Mouse (Mus musculus) lung, embryonic 14.5 days (tissue): Measurements from ENCODE around the gene Tia1. TPM values are rescaled to one million over a fixed set of nuclear protein-coding genes. Genes with fewer than 3 reads are reported as not detected.

ENCODE experiments used
- ATAC-seq: fragments of 200-750 bp; cut with Nextera tagmentation; 2 replicates; pipeline ENCODE4 v1.8.0; 2017; ENCODE audit warnings: mild to moderate bottlenecking, moderate TSS enrichment, moderate library complexity; ENCODE audit not compliant: insufficient read depth
- DNase-seq: peaks from one replicate; pipeline ENCODE4 v3.0.0-alpha.2; 2015
- H3K27ac ChIP-seq: fragments of 300-500 bp; sonication (generic); 2 replicates; pipeline ENCODE4 v1.5.1; 2014; ENCODE audit warnings: low read depth, mild to moderate bottlenecking, moderate library complexity
- H3K27me3 ChIP-seq: fragments of 300-500 bp; sonication (generic); 2 replicates; pipeline ENCODE4 v1.6.1; 2014; ENCODE audit warnings: low read length, control low read depth; ENCODE audit not compliant: insufficient read depth
- H3K36me3 ChIP-seq: fragments of 300-500 bp; sonication (generic); 2 replicates; pipeline ENCODE4 v1.6.1; 2014; ENCODE audit warnings: control low read depth; ENCODE audit not compliant: insufficient read depth
- H3K4me1 ChIP-seq: fragments of 300-500 bp; sonication (generic); 2 replicates; pipeline ENCODE4 v1.6.1; 2014; ENCODE audit warnings: antibody characterized with exemption, control low read depth; ENCODE audit not compliant: insufficient read depth
- H3K4me2 ChIP-seq: fragments of 300-500 bp; sonication (generic); 2 replicates; pipeline ENCODE4 v1.6.1; 2014; ENCODE audit warnings: mild to moderate bottlenecking
- H3K4me3 ChIP-seq: fragments of 300-500 bp; sonication (generic); 2 replicates; pipeline ENCODE4 v1.5.1; 2014; ENCODE audit warnings: low read depth, low read length
- H3K9ac ChIP-seq: fragments of 300-500 bp; sonication (generic); 2 replicates; pipeline ENCODE4 v1.6.1; 2014
- H3K9me3 ChIP-seq: fragments of 300-500 bp; sonication (generic); 2 replicates; pipeline ENCODE4 v1.6.1; 2016; ENCODE audit warnings: low read depth, low read length, control low read depth
- CTCF ChIP-seq: IDR thresholded peaks from 2 replicates; pipeline ENCODE4 v1.5.1; 2016; ENCODE audit warnings: antibody characterized with exemption, low read depth
- WGBS: fragments of 180-500 bp; shearing (Covaris S2); extraction: QIAGEN DNeasy Blood & Tissue Kit; methylation state at CpG from one replicate; pipeline ENCODE4 v1.1.7; 2014; 5-methylcytosine and 5-hydroxymethylcytosine counted together
- polyA plus RNA-seq: library from polyadenylated mRNA; unstranded; fragments of >200 nt; fragmentation: Nextera tagmentation; extraction: Ambion mirVana; gene quantifications from 2 replicates; pipeline ENCODE4 v1.2.1, GENCODE M21; 2014

The Tia1 gene
- polyA plus RNA-seq, 1 experiment from 2014 or later = 219 TPM

GRCm38 (mm10) chr6:86402681-86403607 is 1.1 kb upstream of the Tia1 start:
- no peak for ATAC-seq
- peak overlapping the region; percentile 78 for H3K4me3 ChIP-seq
- H3K9me3 ChIP-seq = no peaks in the 10 kb centered on the region
- no peaks in the 10 kb centered on the region for H3K27me3 ChIP-seq
- H3K4me2 ChIP-seq = peak overlapping the region; percentile 76
- peak; percentile 67 for DNase-seq
- no peak for TF ChIP-seq CTCF
- H3K27ac ChIP-seq = no peak overlapping the region; the same call in 1 of the 2 replicates
- H3K36me3 ChIP-seq = peaks cover 10% of the 10 kb centered on the region
- H3K9ac ChIP-seq = peak overlapping the region; percentile 42; the same call in 1 of the 2 replicates
- 32% methylated on average over 12 of the region's 12 CpGs for WGBS
- H3K4me1 ChIP-seq = no peaks in the 10 kb centered on the region

DNA sequence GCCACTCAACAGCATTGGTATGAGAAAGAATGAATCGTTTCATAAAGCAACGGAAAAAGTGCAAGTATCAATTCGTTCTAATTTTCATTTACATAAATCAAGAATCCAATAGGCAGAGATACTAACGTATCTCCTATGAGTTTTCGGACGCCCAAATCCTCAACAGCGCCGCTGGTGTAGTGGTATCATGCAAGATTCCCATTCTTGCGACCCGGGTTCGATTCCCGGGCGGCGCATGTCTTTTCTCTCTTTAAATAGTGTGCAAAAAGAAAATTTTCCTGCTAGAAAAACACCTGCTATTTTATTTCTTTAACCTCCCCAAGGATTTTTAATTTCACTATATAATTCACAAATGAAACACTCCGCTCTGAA is 305 bp upstream of the Tia1 start:
- Histone ChIP-seq H3K4me3 (peak overlapping the region; percentile 78), H3K4me2 (peak overlapping the region; percentile 76), H3K4me1 (no peaks in the 10 kb centered on the region), H3K36me3 (peaks cover 13% of the 10 kb centered on the region), H3K9me3 (no peaks in the 10 kb centered on the region), H3K27me3 (no peaks in the 10 kb centered on the region), H3K9ac (peak overlapping the region; percentile 98), H3K27ac (peak overlapping the region; percentile 100)
- ATAC-seq (peak; percentile 74), DNase-seq (peak; percentile 95)
- TF ChIP-seq CTCF = no peak
- under 1% methylated on average over 15 of the region's 15 CpGs for WGBS

- 0% methylated on average over 11 of the region's 11 CpGs for WGBS
- H3K4me3 ChIP-seq = peak overlapping the region; percentile 78
- DNase-seq = peak; percentile 54
Measured at GRCm38 (mm10) chr6:86404996-86405395, 977 bp downstream of the Tia1 start.

DNA sequence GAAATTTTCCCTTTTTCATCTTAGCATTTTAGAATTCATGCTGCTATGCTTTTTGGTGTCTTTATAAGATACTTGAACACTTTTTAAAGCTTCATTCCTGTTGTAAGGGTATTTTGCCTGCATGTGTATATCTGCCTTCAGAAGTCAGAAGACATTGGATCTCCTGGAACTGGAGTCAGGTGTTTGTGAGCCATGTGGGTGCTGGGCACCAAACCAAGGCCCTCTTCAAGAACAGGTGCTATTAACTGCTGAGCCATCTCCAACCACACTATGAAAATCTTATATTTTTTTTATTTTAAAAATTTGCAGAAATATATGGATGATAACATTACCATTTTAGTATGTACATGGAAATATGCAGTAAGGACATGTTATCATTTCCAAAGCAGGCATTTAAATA is 2.3 kb downstream of the Tia1 start:
- TF ChIP-seq CTCF = no peak
- Histone ChIP-seq H3K27ac (no peak overlapping the region), H3K9ac (no peak overlapping the region), H3K36me3 (peaks cover 16% of the 10 kb centered on the region), H3K4me2 (peak overlapping the region; percentile 76), H3K9me3 (no peaks in the 10 kb centered on the region), H3K4me1 (no peaks in the 10 kb centered on the region), H3K4me3 (peak overlapping the region; percentile 78; the same call in 1 of the 2 replicates), H3K27me3 (no peaks in the 10 kb centered on the region)
- DNase-seq = no peak
- ATAC-seq = no peak

More at GRCm38 (mm10) chr6:86404996-86405395, 977 bp downstream of the Tia1 start:
- peak overlapping the region; percentile 100 for H3K27ac ChIP-seq
- H3K9me3 ChIP-seq = no peaks in the 10 kb centered on the region
- H3K4me1 ChIP-seq = no peaks in the 10 kb centered on the region
- H3K9ac ChIP-seq = peak overlapping the region; percentile 98
- peaks cover 16% of the 10 kb centered on the region for H3K36me3 ChIP-seq
- no peak for TF ChIP-seq CTCF
- no peak for ATAC-seq
- H3K4me2 ChIP-seq = peak overlapping the region; percentile 76
- H3K27me3 ChIP-seq = no peaks in the 10 kb centered on the region

GRCm38 (mm10) chr6:86418711-86419110 is 14.7 kb downstream of the Tia1 start:
- no peak for DNase-seq
- H3K27ac ChIP-seq = no peak overlapping the region

GRCm38 (mm10) chr6:86419239-86419638 is 15.2 kb downstream of the Tia1 start:
- no peaks in the 10 kb centered on the region for H3K27me3 ChIP-seq
- H3K4me2 ChIP-seq = no peak overlapping the region
- ATAC-seq (no peak), DNase-seq (no peak)
- H3K9me3 ChIP-seq = no peaks in the 10 kb centered on the region
- WGBS = 89% methylated on average over 3 of the region's 3 CpGs
- H3K9ac ChIP-seq = no peak overlapping the region
- H3K27ac ChIP-seq = no peak overlapping the region
- H3K4me3 ChIP-seq = no peak overlapping the region
- peaks cover 77% of the 10 kb centered on the region for H3K36me3 ChIP-seq
- no peaks in the 10 kb centered on the region for H3K4me1 ChIP-seq
- TF ChIP-seq CTCF = no peak

More at GRCm38 (mm10) chr6:86418711-86419110, 14.7 kb downstream of the Tia1 start:
- 89% methylated on average over 6 of the region's 6 CpGs for WGBS
- H3K27me3 ChIP-seq = no peaks in the 10 kb centered on the region
- no peaks in the 10 kb centered on the region for H3K4me1 ChIP-seq
- no peak overlapping the region for H3K9ac ChIP-seq
- no peak for ATAC-seq
- no peak overlapping the region for H3K4me3 ChIP-seq
- H3K9me3 ChIP-seq = no peaks in the 10 kb centered on the region
- no peak overlapping the region for H3K4me2 ChIP-seq
- no peak for TF ChIP-seq CTCF
- H3K36me3 ChIP-seq = peaks cover 80% of the 10 kb centered on the region

DNA sequence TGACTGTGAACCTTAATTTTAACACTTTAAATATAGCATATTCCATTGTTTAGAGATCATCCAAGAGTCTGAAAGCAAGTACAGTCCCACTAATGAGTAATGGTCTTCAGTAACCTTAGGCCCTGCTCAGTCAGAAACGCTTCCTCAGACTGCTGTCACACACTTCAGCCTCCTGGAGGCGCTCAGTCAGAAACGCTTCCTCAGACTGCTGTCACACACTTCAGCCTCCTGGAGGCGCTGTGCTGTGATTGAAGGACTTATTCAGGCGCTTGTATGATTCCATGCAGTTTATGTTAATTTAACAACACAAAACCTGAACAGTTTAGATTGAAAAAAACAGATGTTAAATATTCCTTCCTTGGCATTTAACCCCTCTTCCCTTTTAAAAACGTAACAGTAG is 16.5 kb downstream of the Tia1 start:
- ATAC-seq (no peak), DNase-seq (peak; percentile 47)
- no peaks in the 10 kb centered on the region for H3K27me3 ChIP-seq
- 72% methylated on average over 6 of the region's 6 CpGs for WGBS
- H3K4me1 ChIP-seq = no peaks in the 10 kb centered on the region
- H3K4me2 ChIP-seq = no peak overlapping the region
- H3K4me3 ChIP-seq = no peak overlapping the region
- peaks cover 80% of the 10 kb centered on the region for H3K36me3 ChIP-seq
- H3K9ac ChIP-seq = no peak overlapping the region
- H3K9me3 ChIP-seq = no peaks in the 10 kb centered on the region
- no peak overlapping the region for H3K27ac ChIP-seq
- TF ChIP-seq CTCF = peak; percentile 46
